Mouse (Mus musculus) heart, embryonic 12.5 days (tissue): ENCODE data around the gene Dock8. TPM values are rescaled to one million over a fixed set of nuclear protein-coding genes. Genes with fewer than 3 reads are reported as not detected.

Experiments used
- ATAC-seq: fragments of 200-750 bp; cut with Nextera tagmentation; 2 replicates; pipeline ENCODE4 v1.8.0; 2017; ENCODE audit warnings: moderate TSS enrichment, moderate library complexity; ENCODE audit not compliant: insufficient number of reproducible peaks, low FRiP score
- H3K27ac ChIP-seq: fragments of 300-500 bp; sonication (generic); 2 replicates; pipeline ENCODE4 v1.5.1; 2016; ENCODE audit warnings: mild to moderate bottlenecking, moderate library complexity; ENCODE audit not compliant: poor library complexity, severe bottlenecking
- H3K27me3 ChIP-seq: fragments of 300-500 bp; sonication (generic); replicated peaks from 2 replicates; pipeline ENCODE4 v1.6.1; 2016; ENCODE audit warnings: mild to moderate bottlenecking, moderate library complexity
- H3K36me3 ChIP-seq: fragments of 300-500 bp; sonication (generic); 2 replicates; pipeline ENCODE4 v1.6.1; 2016; ENCODE audit warnings: mild to moderate bottlenecking, moderate library complexity
- H3K4me1 ChIP-seq: fragments of 300-500 bp; sonication (generic); replicated peaks from 2 replicates; pipeline ENCODE4 v1.6.1; 2016; ENCODE audit warnings: mild to moderate bottlenecking
- H3K4me2 ChIP-seq: fragments of 300-500 bp; sonication (generic); 2 replicates; pipeline ENCODE4 v1.6.1; 2016; ENCODE audit warnings: mild to moderate bottlenecking, moderate library complexity
- H3K4me3 ChIP-seq: fragments of 300-500 bp; sonication (generic); 2 replicates; pipeline ENCODE4 v1.5.1; 2016; ENCODE audit warnings: mild to moderate bottlenecking
- H3K9ac ChIP-seq: fragments of 300-500 bp; sonication (generic); 2 replicates; pipeline ENCODE4 v1.6.1; 2016; ENCODE audit warnings: mild to moderate bottlenecking, moderate library complexity
- H3K9me3 ChIP-seq: fragments of 300-500 bp; sonication (generic); replicated peaks from 2 replicates; pipeline ENCODE4 v1.6.1; 2016; ENCODE audit warnings: mild to moderate bottlenecking, moderate library complexity
- WGBS: fragments of 180-500 bp; shearing (Covaris S2); methylation state at CpG from one replicate; pipeline ENCODE4 v1.1.7; 2016; 5-methylcytosine and 5-hydroxymethylcytosine counted together
- polyA plus RNA-seq: library from polyadenylated mRNA; unstranded; fragments of >200 nt; fragmentation: Nextera tagmentation; extraction: Ambion mirVana; gene quantifications from 2 replicates; pipeline ENCODE4 v1.2.1, GENCODE M21; 2016

Gene Dock8
- 3.2 TPM in 2 replicates for polyA plus RNA-seq

GRCm38 (mm10) chr19:24999201-24999886, at the start of gene Dock8:
Gene Dock8 (plus strand): TSS chr19:24999534.
- Histone ChIP-seq H3K9me3 (no peaks in the 10 kb centered on the region), H3K27ac (0 out of 2 replicates have a peak within 1 kb of the TSS, but pooled peaks have one; percentile 25), H3K36me3 (no peaks in the 10 kb centered on the region), H3K9ac (peak within 1 kb of the TSS; percentile 79), H3K4me1 (peaks cover 20% of the 10 kb centered on the region), H3K27me3 (peaks cover 20% of the 10 kb centered on the region), H3K4me3 (peak within 1 kb of the TSS; percentile 90), H3K4me2 (peak within 1 kb of the TSS; percentile 96)
- ATAC-seq = peak; percentile 72
- WGBS = under 1% methylated on average over 108 of the region's 109 CpGs

- Histone ChIP-seq H3K27ac (no peak overlapping the region), H3K9me3 (no peaks in the 10 kb centered on the region), H3K9ac (no peak overlapping the region), H3K4me2 (no peak overlapping the region), H3K4me1 (peaks cover 8% of the 10 kb centered on the region), H3K27me3 (no peaks in the 10 kb centered on the region), H3K36me3 (peaks cover 14% of the 10 kb centered on the region), H3K4me3 (no peak overlapping the region)
- WGBS = 36% methylated on average over 3 of the region's 3 CpGs
- no peak for ATAC-seq
Measured at GRCm38 (mm10) chr19:24958531-24958930, 40.8 kb upstream of the Dock8 start.

- no peaks in the 10 kb centered on the region for H3K27me3 ChIP-seq
- H3K4me1 ChIP-seq = peaks cover 8% of the 10 kb centered on the region
- ATAC-seq = peak; percentile 100
- H3K36me3 ChIP-seq = peaks cover under 1% of the 10 kb centered on the region; the same call in 1 of the 2 replicates
- H3K4me2 ChIP-seq = peak within 1 kb of the TSS; percentile 76
- peak within 1 kb of the TSS; percentile 74 for H3K4me3 ChIP-seq
- H3K9me3 ChIP-seq = no peaks in the 10 kb centered on the region
- 0 out of 2 replicates have a peak within 1 kb of the TSS, but pooled peaks have one; percentile 49 for H3K27ac ChIP-seq
- under 1% methylated on average over 36 of the region's 36 CpGs for WGBS
- peak within 1 kb of the TSS; percentile 85 for H3K9ac ChIP-seq
Measured at GRCm38 (mm10) chr19:24961172-24961962, 38.0 kb upstream of the Dock8 start, which contains the start of gene Cbwd1. Gene Cbwd1 (minus strand): TSS chr19:24961610.

- Histone ChIP-seq H3K4me3 (no peak overlapping the region), H3K27ac (no peak overlapping the region), H3K36me3 (no peaks in the 10 kb centered on the region), H3K9ac (no peak overlapping the region), H3K27me3 (no peaks in the 10 kb centered on the region), H3K4me2 (no peak overlapping the region), H3K9me3 (no peaks in the 10 kb centered on the region), H3K4me1 (no peaks in the 10 kb centered on the region)
- WGBS = 72% methylated on average over 2 of the region's 2 CpGs
- no peak for ATAC-seq
Measured at GRCm38 (mm10) chr19:24966203-24966602, 33.1 kb upstream of the Dock8 start.

- no peak for ATAC-seq
- Histone ChIP-seq H3K27me3 (no peaks in the 10 kb centered on the region), H3K4me3 (no peak overlapping the region), H3K4me1 (no peaks in the 10 kb centered on the region), H3K9me3 (no peaks in the 10 kb centered on the region), H3K4me2 (no peak overlapping the region), H3K27ac (no peak overlapping the region), H3K9ac (no peak overlapping the region), H3K36me3 (no peaks in the 10 kb centered on the region)
- 82% methylated on average over 2 of the region's 2 CpGs for WGBS
Measured at GRCm38 (mm10) chr19:24966941-24967340, 32.4 kb upstream of the Dock8 start.

GRCm38 (mm10) chr19:24971307-24971706, 28.0 kb upstream of the Dock8 start:
- no peak overlapping the region for H3K4me3 ChIP-seq
- no peaks in the 10 kb centered on the region for H3K27me3 ChIP-seq
- no peak overlapping the region for H3K27ac ChIP-seq
- 76% methylated on average over 7 of the region's 7 CpGs for WGBS
- no peak overlapping the region for H3K9ac ChIP-seq
- H3K36me3 ChIP-seq = no peaks in the 10 kb centered on the region
- no peaks in the 10 kb centered on the region for H3K4me1 ChIP-seq
- no peak for ATAC-seq
- no peak overlapping the region for H3K4me2 ChIP-seq
- no peaks in the 10 kb centered on the region for H3K9me3 ChIP-seq

- Histone ChIP-seq H3K9me3 (no peaks in the 10 kb centered on the region), H3K4me3 (no peak overlapping the region), H3K27ac (no peak overlapping the region), H3K36me3 (no peaks in the 10 kb centered on the region), H3K4me1 (no peaks in the 10 kb centered on the region), H3K27me3 (no peaks in the 10 kb centered on the region), H3K4me2 (no peak overlapping the region), H3K9ac (no peak overlapping the region)
- no peak for ATAC-seq
- WGBS = 70% methylated on average over 3 of the region's 3 CpGs
Measured at GRCm38 (mm10) chr19:24972701-24973390, 26.5 kb upstream of the Dock8 start.

GRCm38 (mm10) chr19:24977991-24978390, 21.3 kb upstream of the Dock8 start:
- no peak overlapping the region for H3K9ac ChIP-seq
- no peaks in the 10 kb centered on the region for H3K9me3 ChIP-seq
- H3K4me3 ChIP-seq = no peak overlapping the region
- WGBS = 69% methylated on average over 11 of the region's 11 CpGs
- H3K4me1 ChIP-seq = no peaks in the 10 kb centered on the region
- no peak overlapping the region for H3K4me2 ChIP-seq
- H3K27ac ChIP-seq = no peak overlapping the region
- no peaks in the 10 kb centered on the region for H3K36me3 ChIP-seq
- ATAC-seq = no peak
- no peaks in the 10 kb centered on the region for H3K27me3 ChIP-seq

GRCm38 (mm10) chr19:24978852-24979842, 20.2 kb upstream of the Dock8 start:
- no peak for ATAC-seq

GRCm38 (mm10) chr19:24981294-24981693, 18.0 kb upstream of the Dock8 start:
- H3K4me1 ChIP-seq = no peaks in the 10 kb centered on the region
- H3K9me3 ChIP-seq = no peaks in the 10 kb centered on the region
- no peak overlapping the region for H3K27ac ChIP-seq
- 71% methylated on average over 8 of the region's 8 CpGs for WGBS
- no peaks in the 10 kb centered on the region for H3K36me3 ChIP-seq
- ATAC-seq = no peak
- no peaks in the 10 kb centered on the region for H3K27me3 ChIP-seq
- H3K9ac ChIP-seq = no peak overlapping the region
- no peak overlapping the region for H3K4me3 ChIP-seq
- H3K4me2 ChIP-seq = no peak overlapping the region

More at GRCm38 (mm10) chr19:24978852-24979842, 20.2 kb upstream of the Dock8 start:
- H3K27ac ChIP-seq = no peak overlapping the region
- H3K4me3 ChIP-seq = no peak overlapping the region
- H3K27me3 ChIP-seq = no peaks in the 10 kb centered on the region
- H3K9me3 ChIP-seq = no peaks in the 10 kb centered on the region
- H3K4me1 ChIP-seq = no peaks in the 10 kb centered on the region
- no peak overlapping the region for H3K9ac ChIP-seq
- H3K36me3 ChIP-seq = no peaks in the 10 kb centered on the region
- 74% methylated on average over 10 of the region's 10 CpGs for WGBS
- H3K4me2 ChIP-seq = no peak overlapping the region
